Mouse (Mus musculus): ENCODE data around the gene Irf6. TPM values are rescaled to one million over a fixed set of nuclear protein-coding genes. Genes with fewer than 3 reads are reported as not detected.
A peak's percentile ranks its signal among the peaks of the same experiment; 100 is the strongest.

The Irf6 gene
- polyA plus RNA-seq (2014; fragmentation: Nextera tagmentation; extraction: Ambion mirVana) = 6.1 and 7.2 TPM in 2 replicates

DNA sequence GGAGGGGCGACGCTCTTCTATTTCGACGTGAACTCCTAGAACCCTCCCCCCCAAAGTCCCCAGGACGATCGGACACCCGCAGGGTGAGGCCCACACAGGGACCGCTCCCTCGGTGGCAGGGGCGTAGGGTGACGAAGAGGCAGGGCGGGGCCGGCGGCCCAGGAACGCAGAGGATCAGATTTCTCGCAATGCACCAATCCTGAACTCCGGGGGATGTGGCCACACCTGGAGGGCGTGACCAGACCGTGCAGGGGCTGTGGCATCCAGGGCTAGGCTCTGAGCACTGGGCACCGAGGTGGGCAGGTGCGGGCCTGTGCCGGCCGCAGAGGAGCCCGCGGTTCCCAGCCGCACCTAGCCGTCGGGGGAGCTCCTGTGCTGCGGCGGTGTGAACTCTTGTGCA lies at the start of gene Irf6:
TSS of gene Irf6 (plus strand) at position 240 of the 400 bp plus-strand sequence.
- peak; percentile 84 for ATAC-seq (ENCODE audit: insufficient number of reproducible peaks, insufficient read depth, low FRiP score, low read depth)
- 2% methylated on average over 30 of the region's 30 CpGs for WGBS
- Histone ChIP-seq H3K27me3 (ENCODE audit: control insufficient read depth, insufficient read depth, low read length) (peaks cover 11% of the 10 kb centered on the region), H3K27ac (replicated peaks in 1 of 2; ENCODE audit: control insufficient read depth in 1 of 2, insufficient read depth in 1 of 2, low read depth in 2 of 2, low read length in 2 of 2) (0 out of 4 replicates have a peak within 1 kb of the TSS, but pooled peaks of 1 of the 2 experiments have one; percentile 14), H3K4me3 (ENCODE audit: control insufficient read depth in 1 of 2, insufficient read depth in 1 of 2, low read depth in 1 of 2, low read length in 2 of 2) (peak within 1 kb of the TSS; percentile 44 to 45), H3K9ac (ENCODE audit: low read length) (peak within 1 kb of the TSS; percentile 60; the same call in 1 of the 2 replicates), H3K9me3 (ENCODE audit: control insufficient read depth, low read length) (no peaks in the 10 kb centered on the region), H3K4me1 (ENCODE audit: control insufficient read depth in 2 of 2, insufficient read depth in 2 of 2, low read length in 2 of 2) (peaks cover 18 to 25% of the 10 kb centered on the region in 2 experiments), H3K36me3 (ENCODE audit: control insufficient read depth, insufficient read depth, low read length) (no peaks in the 10 kb centered on the region), H3K4me2 (ENCODE audit: low read length) (peak within 1 kb of the TSS; percentile 80)

DNA sequence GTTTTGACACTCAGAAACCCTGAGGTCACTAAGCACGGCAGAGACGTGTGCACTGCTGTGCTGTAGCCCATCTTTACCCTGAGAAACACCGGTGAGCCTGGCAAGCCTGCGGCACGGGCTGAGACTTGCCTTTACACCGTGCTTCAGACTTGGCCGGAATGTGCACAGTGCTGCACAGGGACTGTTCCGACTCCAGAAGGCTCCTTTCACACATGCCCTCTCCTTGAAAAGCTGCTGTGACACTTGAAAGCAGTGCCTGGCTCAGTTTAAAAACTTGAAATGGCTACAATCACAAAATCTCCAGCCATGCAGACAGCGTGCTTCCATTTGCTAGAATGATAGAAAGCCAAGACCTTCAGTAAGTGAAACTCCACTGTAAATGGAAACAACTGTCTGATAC lies 40.8 kb upstream of the Irf6 start:
- H3K27ac ChIP-seq (replicated peaks in 1 of 2; ENCODE audit: control insufficient read depth in 1 of 2, insufficient read depth in 1 of 2, low read depth in 2 of 2, low read length in 2 of 2) = no peak overlapping the region
- H3K27me3 ChIP-seq (ENCODE audit: control insufficient read depth, insufficient read depth, low read length) = no peaks in the 10 kb centered on the region
- no peak overlapping the region for H3K4me2 ChIP-seq (ENCODE audit: low read length)
- no peaks in the 10 kb centered on the region for H3K4me1 ChIP-seq (ENCODE audit: control insufficient read depth in 2 of 2, insufficient read depth in 2 of 2, low read length in 2 of 2)
- H3K9me3 ChIP-seq (ENCODE audit: control insufficient read depth, low read length) = no peaks in the 10 kb centered on the region
- no peak for ATAC-seq (ENCODE audit: insufficient number of reproducible peaks, insufficient read depth, low FRiP score, low read depth)
- H3K36me3 ChIP-seq (ENCODE audit: control insufficient read depth, insufficient read depth, low read length) = peaks cover 99% of the 10 kb centered on the region
- 93% methylated on average over 9 of the region's 9 CpGs for WGBS
- no peak overlapping the region for H3K4me3 ChIP-seq (ENCODE audit: control insufficient read depth in 1 of 2, insufficient read depth in 1 of 2, low read depth in 1 of 2, low read length in 2 of 2)
- H3K9ac ChIP-seq (ENCODE audit: low read length) = no peak overlapping the region

DNA sequence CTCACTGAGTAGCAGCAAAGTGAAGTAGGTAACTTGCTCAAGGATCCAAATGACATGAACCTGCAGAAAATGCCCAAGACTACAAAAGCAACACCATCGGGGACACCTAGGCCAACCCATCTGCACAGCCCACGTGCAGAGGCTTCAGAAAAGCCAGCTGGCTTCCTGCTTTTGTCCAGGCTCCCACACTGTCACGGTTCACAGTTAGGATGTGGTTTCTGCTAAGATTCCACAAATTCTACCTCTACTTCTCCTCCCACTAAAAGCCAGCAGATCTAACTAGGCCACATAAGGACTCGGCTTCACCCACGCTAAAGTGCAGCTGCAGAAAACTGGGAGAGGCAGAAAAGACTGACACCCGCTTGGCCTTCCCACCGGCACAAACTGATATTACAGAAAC lies 30.1 kb upstream of the Irf6 start:
- WGBS = 88% methylated on average over 7 of the region's 7 CpGs
- Histone ChIP-seq H3K36me3 (ENCODE audit: control insufficient read depth, insufficient read depth, low read length) (peaks cover 91% of the 10 kb centered on the region), H3K4me2 (ENCODE audit: low read length) (no peak overlapping the region), H3K4me1 (ENCODE audit: control insufficient read depth in 2 of 2, insufficient read depth in 2 of 2, low read length in 2 of 2) (no peaks in the 10 kb centered on the region), H3K4me3 (ENCODE audit: control insufficient read depth in 1 of 2, insufficient read depth in 1 of 2, low read depth in 1 of 2, low read length in 2 of 2) (no peak overlapping the region), H3K9me3 (ENCODE audit: control insufficient read depth, low read length) (no peaks in the 10 kb centered on the region), H3K27ac (replicated peaks in 1 of 2; ENCODE audit: control insufficient read depth in 1 of 2, insufficient read depth in 1 of 2, low read depth in 2 of 2, low read length in 2 of 2) (no peak overlapping the region), H3K9ac (ENCODE audit: low read length) (no peak overlapping the region), H3K27me3 (ENCODE audit: control insufficient read depth, insufficient read depth, low read length) (no peaks in the 10 kb centered on the region)
- no peak for ATAC-seq (ENCODE audit: insufficient number of reproducible peaks, insufficient read depth, low FRiP score, low read depth)

DNA sequence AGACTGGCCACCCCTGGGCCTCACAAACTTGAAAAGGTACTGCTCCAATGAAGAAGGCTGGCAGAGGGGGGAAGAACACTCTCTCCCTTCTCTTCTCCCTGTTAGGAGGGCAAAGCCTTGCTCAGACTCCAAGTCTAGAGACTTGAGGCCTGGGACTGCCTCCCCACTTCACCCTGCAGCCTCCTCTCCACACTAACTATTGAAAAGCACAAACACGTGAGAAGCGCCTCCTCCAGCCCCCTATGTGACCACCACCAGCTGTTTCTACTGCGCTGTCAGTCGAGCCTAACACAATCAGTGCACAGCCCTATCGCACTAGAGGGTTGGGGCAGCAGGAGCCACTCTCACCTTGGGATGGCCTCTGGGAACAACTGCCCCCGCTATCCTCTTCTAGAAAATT lies 29.6 kb upstream of the Irf6 start:
- no peak overlapping the region for H3K4me3 ChIP-seq (ENCODE audit: control insufficient read depth in 1 of 2, insufficient read depth in 1 of 2, low read depth in 1 of 2, low read length in 2 of 2)
- no peak overlapping the region for H3K9ac ChIP-seq (ENCODE audit: low read length)
- no peaks in the 10 kb centered on the region for H3K9me3 ChIP-seq (ENCODE audit: control insufficient read depth, low read length)
- H3K27me3 ChIP-seq (ENCODE audit: control insufficient read depth, insufficient read depth, low read length) = no peaks in the 10 kb centered on the region
- H3K27ac ChIP-seq (replicated peaks in 1 of 2; ENCODE audit: control insufficient read depth in 1 of 2, insufficient read depth in 1 of 2, low read depth in 2 of 2, low read length in 2 of 2) = no peak overlapping the region
- 93% methylated on average over 6 of the region's 6 CpGs for WGBS
- H3K36me3 ChIP-seq (ENCODE audit: control insufficient read depth, insufficient read depth, low read length) = peaks cover 91% of the 10 kb centered on the region
- H3K4me1 ChIP-seq (ENCODE audit: control insufficient read depth in 2 of 2, insufficient read depth in 2 of 2, low read length in 2 of 2) = no peaks in the 10 kb centered on the region
- H3K4me2 ChIP-seq (ENCODE audit: low read length) = no peak overlapping the region
- no peak for ATAC-seq (ENCODE audit: insufficient number of reproducible peaks, insufficient read depth, low FRiP score, low read depth)

DNA sequence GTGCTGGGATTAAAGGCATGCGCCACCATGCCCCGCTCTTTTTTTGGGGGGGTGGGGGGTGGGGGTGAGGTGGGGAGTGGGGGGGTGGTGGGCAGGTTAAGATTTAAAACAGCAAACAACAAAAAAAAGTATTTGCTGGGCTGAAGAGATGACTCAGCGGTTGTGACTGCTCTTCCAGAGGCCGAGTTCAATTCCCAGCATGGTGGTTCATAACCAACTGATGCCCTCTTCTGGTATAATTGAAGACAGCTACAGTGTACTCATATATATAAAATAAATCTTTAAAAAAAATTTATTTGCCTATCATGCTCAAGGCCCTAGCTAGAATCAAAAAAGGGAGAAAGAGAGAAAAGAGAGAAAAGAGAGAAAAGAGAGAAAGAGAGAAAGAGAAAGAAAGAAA lies 27.1 kb upstream of the Irf6 start:
- peaks cover 2 to 11% of the 10 kb centered on the region in 2 experiments; a peak in 3 of 4 replicates for H3K4me1 ChIP-seq (ENCODE audit: control insufficient read depth in 2 of 2, insufficient read depth in 2 of 2, low read length in 2 of 2)
- H3K9me3 ChIP-seq (ENCODE audit: control insufficient read depth, low read length) = no peaks in the 10 kb centered on the region
- no peak overlapping the region for H3K4me3 ChIP-seq (ENCODE audit: control insufficient read depth in 1 of 2, insufficient read depth in 1 of 2, low read depth in 1 of 2, low read length in 2 of 2)
- no peak overlapping the region for H3K27ac ChIP-seq (replicated peaks in 1 of 2; ENCODE audit: control insufficient read depth in 1 of 2, insufficient read depth in 1 of 2, low read depth in 2 of 2, low read length in 2 of 2)
- ATAC-seq (ENCODE audit: insufficient number of reproducible peaks, insufficient read depth, low FRiP score, low read depth) = no peak
- 75% methylated on average over 4 of the region's 4 CpGs for WGBS
- H3K4me2 ChIP-seq (ENCODE audit: low read length) = no peak overlapping the region
- no peak overlapping the region for H3K9ac ChIP-seq (ENCODE audit: low read length)
- H3K27me3 ChIP-seq (ENCODE audit: control insufficient read depth, insufficient read depth, low read length) = no peaks in the 10 kb centered on the region
- peaks cover 66% of the 10 kb centered on the region for H3K36me3 ChIP-seq (ENCODE audit: control insufficient read depth, insufficient read depth, low read length)

DNA sequence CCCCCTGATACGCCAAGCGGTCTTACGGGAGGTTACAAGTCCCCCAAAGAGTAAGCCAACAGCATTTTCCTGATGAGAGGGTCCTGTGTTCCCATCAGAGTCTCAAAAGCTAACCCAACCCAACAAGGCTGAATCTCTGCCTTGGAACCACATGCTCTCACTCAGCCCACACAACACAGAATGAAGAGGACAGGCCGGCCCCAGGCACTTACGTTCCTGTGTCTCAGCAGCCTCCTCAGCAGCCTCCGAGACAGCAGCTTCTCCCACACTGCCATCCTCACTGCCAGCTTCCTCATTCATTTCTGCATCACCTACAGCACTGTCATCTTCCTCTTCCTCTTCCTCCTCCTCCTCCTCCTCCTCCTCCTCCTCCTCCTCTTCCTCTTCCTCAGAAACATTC lies 24.9 kb upstream of the Irf6 start:
- no peak for ATAC-seq (ENCODE audit: insufficient number of reproducible peaks, insufficient read depth, low FRiP score, low read depth)
- H3K4me3 ChIP-seq (ENCODE audit: control insufficient read depth in 1 of 2, insufficient read depth in 1 of 2, low read depth in 1 of 2, low read length in 2 of 2) = no peak overlapping the region
- peaks cover 44% of the 10 kb centered on the region for H3K36me3 ChIP-seq (ENCODE audit: control insufficient read depth, insufficient read depth, low read length)
- H3K27me3 ChIP-seq (ENCODE audit: control insufficient read depth, insufficient read depth, low read length) = no peaks in the 10 kb centered on the region
- H3K4me2 ChIP-seq (ENCODE audit: low read length) = no peak overlapping the region
- H3K9me3 ChIP-seq (ENCODE audit: control insufficient read depth, low read length) = no peaks in the 10 kb centered on the region
- no peak overlapping the region for H3K9ac ChIP-seq (ENCODE audit: low read length)
- H3K27ac ChIP-seq (replicated peaks in 1 of 2; ENCODE audit: control insufficient read depth in 1 of 2, insufficient read depth in 1 of 2, low read depth in 2 of 2, low read length in 2 of 2) = no peak overlapping the region
- H3K4me1 ChIP-seq (ENCODE audit: control insufficient read depth in 2 of 2, insufficient read depth in 2 of 2, low read length in 2 of 2) = peaks cover 2 to 11% of the 10 kb centered on the region in 2 experiments; a peak in 3 of 4 replicates
- 87% methylated on average over 6 of the region's 6 CpGs for WGBS

DNA sequence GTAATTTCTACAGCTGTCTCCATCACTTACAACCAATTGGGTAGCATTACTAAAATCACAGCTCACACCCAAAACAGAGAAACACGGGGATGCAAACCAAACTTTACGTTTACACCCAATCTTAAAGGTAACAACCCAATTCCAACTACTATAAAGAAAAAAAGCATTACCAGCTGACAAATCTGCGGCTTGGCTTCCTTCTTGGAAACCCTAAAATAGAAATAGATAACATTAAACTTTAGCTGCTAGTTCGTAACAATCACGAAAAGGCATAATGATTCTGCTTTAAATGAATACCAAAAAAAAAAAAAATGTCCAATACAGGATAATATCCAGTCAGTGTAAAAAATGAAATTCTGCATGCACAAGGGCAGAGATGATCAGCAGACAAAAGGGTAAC lies 23.6 kb upstream of the Irf6 start:
- 12% methylated on average over 5 of the region's 5 CpGs for WGBS

More for the DNA sequence above, 23.6 kb upstream of the Irf6 start:
- H3K4me1 ChIP-seq (ENCODE audit: control insufficient read depth in 2 of 2, insufficient read depth in 2 of 2, low read length in 2 of 2) = peaks cover 2 to 11% of the 10 kb centered on the region in 2 experiments; a peak in 3 of 4 replicates
- peak overlapping the region; percentile 94 to 98 for H3K4me3 ChIP-seq (ENCODE audit: control insufficient read depth in 1 of 2, insufficient read depth in 1 of 2, low read depth in 1 of 2, low read length in 2 of 2)
- no peaks in the 10 kb centered on the region for H3K9me3 ChIP-seq (ENCODE audit: control insufficient read depth, low read length)
- peaks cover 31% of the 10 kb centered on the region for H3K36me3 ChIP-seq (ENCODE audit: control insufficient read depth, insufficient read depth, low read length)
- no peak for ATAC-seq (ENCODE audit: insufficient number of reproducible peaks, insufficient read depth, low FRiP score, low read depth)
- H3K4me2 ChIP-seq (ENCODE audit: low read length) = peak overlapping the region; percentile 83
- no peaks in the 10 kb centered on the region for H3K27me3 ChIP-seq (ENCODE audit: control insufficient read depth, insufficient read depth, low read length)
- H3K9ac ChIP-seq (ENCODE audit: low read length) = peak overlapping the region; percentile 94
- H3K27ac ChIP-seq (replicated peaks in 1 of 2; ENCODE audit: control insufficient read depth in 1 of 2, insufficient read depth in 1 of 2, low read depth in 2 of 2, low read length in 2 of 2) = no peak overlapping the region
